Mouse (Mus musculus) R1 (cell line): Measurements from ENCODE around the gene Slc17a7.

Source experiments
- DNase-seq: peaks from one replicate; pipeline ENCODE4 v3.0.0-alpha.2; 2018; ENCODE audit warnings: low read depth, low spot score

The Slc17a7 gene

DNA sequence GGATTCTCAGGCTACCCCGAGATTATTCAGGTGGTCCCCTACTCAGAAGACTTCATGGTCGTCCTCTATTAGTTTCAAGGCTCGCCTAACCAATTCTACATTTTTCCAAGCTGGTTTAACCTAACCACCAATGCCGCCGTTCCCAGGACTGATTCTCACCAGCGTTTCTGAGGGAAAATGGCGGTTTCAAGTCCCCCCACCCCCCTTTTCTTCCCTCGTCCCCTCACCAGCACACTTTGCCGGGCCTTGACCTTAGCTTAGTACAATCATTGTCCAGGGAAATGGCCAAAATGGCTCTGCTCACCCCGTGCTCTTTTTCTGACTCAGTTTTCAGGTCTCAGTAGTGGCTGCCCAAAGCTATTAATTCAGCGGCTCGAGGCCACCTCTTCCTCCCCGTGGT is 11.6 kb downstream of the Slc17a7 start:
- no peak for DNase-seq

DNA sequence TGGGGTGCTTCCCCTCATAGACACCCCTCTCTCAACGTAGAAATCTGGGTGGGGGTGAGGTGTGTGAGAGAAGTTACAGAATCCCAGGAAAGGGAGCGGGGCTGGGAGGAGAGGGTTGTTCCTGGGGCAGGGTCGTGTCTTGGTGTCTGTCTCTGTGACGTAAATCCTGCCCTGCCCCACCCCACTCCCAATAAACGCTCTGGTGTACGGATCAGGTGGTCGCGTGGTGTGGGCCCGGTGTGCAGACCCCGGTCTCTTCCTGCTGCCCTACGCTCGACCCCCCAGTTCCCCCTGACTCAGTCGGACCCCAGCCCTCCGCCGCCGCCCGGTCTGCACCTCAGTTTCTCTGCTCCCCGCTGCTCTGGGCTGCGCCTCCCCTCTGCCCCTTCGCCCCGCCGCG is 12.2 kb downstream of the Slc17a7 start:
- no peak for DNase-seq

GRCm38 (mm10) chr7:45176356-45176755 is 12.6 kb downstream of the Slc17a7 start:
- no peak for DNase-seq

- no peak for DNase-seq
Measured at GRCm38 (mm10) chr7:45178550-45178949, 14.8 kb downstream of the Slc17a7 start.

- no peak for DNase-seq
Measured at GRCm38 (mm10) chr7:45179469-45179868, 15.7 kb downstream of the Slc17a7 start, which contains the start of gene Gfy. Gene Gfy, minus strand, starts transcription at chr7:45179569.

DNA sequence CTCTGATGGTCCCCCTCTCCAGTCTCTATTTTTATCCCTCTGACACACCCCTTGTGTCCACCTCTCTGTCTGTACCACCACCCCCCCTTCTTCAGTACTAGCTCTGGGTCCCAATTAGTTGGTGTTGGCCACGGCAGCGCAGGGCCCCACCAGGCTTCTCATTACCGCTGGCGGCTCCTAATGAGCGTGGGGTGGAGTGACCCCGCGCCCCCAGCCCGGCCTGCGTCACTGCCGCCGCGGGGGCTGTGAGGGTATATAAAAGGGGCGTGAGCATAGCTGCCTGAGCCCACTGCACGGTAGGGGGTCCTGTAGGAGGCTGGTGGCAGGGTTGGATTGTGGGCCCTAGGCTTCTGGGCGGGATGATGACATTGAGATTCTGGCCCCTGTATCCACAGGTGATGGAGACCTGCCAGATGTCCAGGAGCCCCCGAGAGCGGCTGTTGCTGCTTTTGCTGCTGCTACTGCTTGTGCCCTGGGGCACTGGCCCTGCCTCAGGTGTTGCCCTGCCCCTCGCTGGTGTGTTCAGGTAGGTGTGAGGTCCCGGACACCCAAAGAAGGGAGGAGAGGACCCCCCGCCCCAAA is 17.2 kb downstream of the Slc17a7 start, which contains the start of gene Pth2:
Gene Pth2 (plus strand): TSS at position 100 of the 582 bp plus-strand sequence.
- DNase-seq, result no peak

GRCm38 (mm10) chr7:45181540-45181939 is 17.8 kb downstream of the Slc17a7 start:
- peak; percentile 46 for DNase-seq

DNA sequence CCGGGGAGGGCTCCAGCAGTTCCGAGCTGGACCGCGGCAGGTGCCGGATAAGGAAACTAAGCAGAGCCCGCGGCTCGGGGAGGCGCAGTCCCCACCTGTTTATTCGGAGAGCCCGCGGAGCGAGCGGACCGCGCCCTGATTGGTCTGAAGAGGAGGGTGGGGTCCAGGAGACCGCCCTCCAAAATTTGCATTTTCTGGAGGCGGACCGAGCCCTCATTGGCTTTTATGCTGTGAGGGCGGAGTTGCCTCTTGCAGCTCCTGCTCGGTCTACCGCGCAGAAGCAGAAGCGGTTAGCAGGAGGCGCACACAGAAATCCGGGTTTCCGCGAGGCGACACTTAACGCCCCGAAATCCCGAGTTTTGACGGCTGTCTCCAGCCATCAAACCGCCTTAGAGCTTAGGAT is 18.5 kb downstream of the Slc17a7 start:
- DNase-seq, result peak; percentile 97

GRCm38 (mm10) chr7:45182606-45183005 is 18.9 kb downstream of the Slc17a7 start:
- DNase-seq, result no peak

DNA sequence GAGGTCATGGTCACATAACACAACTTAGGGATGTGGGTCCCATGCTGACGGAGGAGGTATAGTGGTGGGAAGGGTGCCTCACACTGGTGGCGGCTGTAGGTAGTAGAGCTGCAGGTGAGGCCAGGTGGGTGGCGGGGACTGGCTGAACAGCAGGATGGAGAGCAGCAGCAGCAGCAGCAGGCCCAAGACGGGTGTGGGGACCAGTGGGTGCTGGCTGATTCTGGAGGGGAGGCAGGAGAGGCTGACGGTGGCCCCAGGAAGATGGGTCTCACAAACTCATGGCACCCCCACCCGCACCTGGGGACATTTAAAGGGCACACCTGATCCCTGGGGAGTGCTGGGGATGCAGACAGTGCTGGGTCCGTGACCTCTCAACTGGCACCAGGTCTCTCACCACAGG is 19.9 kb downstream of the Slc17a7 start:
- no peak for DNase-seq

DNA sequence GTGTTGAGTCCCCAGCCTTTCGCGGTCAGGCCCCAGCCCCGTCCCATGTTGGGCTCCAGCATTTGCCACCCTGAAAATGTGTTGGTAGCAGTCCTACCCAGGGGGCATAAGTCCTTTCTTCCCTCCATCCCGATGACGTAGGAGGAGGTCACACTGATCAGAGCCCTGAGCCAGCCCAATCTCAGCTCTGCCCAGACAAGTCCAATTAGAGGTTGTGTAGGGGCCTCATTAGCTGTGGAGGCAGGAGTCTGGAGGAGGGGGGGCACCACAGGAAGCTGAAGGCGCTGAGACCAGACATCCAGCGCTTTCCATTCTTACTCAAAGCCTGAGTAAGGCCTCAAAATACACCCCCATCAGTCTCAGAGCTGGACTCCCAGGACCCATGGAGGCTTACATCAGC is 22.2 kb downstream of the Slc17a7 start:
- DNase-seq, result no peak

- DNase-seq, result no peak
Measured at GRCm38 (mm10) chr7:45189600-45189999, 25.9 kb downstream of the Slc17a7 start.

GRCm38 (mm10) chr7:45190186-45190585 is 26.4 kb downstream of the Slc17a7 start:
- no peak for DNase-seq

DNA sequence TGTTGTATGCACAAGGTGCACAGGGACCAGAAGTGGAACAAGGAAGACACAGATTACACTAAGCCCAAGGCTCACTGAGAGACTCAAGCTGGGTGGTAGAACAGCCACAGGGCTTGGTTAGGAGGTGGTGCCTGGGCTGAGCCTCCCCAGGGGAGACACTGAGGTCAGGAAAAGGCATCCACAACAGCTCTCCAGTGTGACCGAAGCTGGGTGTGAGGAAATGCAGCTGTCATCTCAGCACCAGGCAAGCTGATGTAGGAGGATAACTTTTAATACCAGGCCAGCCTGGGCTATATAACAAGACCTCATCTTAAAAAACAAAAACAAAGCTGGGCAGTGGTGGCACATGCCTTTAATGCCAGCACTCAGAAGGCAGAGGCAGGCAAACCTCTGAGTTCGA is 27.4 kb downstream of the Slc17a7 start:
- DNase-seq, result no peak

- DNase-seq, result no peak
Measured at GRCm38 (mm10) chr7:45191803-45192363, 28.1 kb downstream of the Slc17a7 start.

GRCm38 (mm10) chr7:45192585-45193310 is 29.0 kb downstream of the Slc17a7 start:
- DNase-seq, result no peak

GRCm38 (mm10) chr7:45193406-45193805 is 29.7 kb downstream of the Slc17a7 start:
- no peak for DNase-seq

DNA sequence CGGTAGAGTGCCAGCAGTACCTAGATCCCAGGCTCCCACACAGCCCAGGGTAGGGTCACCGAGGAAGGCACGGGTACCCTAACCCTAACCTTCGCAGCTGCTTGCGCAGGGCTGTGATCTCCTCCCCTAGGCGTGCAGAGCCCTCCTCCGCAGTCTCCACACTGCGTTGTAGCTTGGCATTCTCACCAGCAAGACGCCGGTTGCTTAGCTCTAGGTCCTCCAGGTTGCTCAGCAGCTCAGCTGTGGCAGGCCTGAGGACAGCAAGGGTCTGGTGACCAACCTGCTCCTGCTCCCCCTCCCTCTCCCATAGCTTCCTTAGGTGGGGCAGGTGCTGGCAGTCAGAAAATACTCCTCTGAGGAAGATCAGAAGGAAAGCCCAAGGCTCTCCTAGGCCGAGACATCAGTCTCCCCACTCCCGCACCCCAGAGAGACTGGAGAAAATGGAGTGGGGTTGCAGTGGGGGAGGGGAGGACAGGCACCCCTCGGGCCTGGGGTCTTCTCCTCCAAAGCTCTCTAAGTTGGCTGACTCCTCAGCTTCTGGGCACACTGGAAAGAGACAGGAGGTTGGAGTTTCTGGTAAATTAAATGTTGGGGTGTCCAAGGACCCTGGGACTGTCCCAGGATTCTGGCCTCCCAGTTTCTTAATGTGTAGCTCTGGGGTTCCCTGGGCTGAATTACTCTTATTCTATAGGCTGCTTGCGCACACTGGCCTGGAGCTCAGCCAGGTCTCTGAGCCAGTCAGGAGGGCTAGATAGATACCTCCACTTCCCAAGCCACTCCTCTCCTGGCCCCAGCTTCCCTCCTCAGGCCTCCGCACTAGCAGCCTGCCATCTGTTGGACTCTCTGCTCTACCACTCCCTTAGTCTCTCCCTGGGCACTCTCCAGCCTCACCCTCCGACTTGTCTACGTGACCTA is 30.4 kb downstream of the Slc17a7 start:
- no peak for DNase-seq

DNA sequence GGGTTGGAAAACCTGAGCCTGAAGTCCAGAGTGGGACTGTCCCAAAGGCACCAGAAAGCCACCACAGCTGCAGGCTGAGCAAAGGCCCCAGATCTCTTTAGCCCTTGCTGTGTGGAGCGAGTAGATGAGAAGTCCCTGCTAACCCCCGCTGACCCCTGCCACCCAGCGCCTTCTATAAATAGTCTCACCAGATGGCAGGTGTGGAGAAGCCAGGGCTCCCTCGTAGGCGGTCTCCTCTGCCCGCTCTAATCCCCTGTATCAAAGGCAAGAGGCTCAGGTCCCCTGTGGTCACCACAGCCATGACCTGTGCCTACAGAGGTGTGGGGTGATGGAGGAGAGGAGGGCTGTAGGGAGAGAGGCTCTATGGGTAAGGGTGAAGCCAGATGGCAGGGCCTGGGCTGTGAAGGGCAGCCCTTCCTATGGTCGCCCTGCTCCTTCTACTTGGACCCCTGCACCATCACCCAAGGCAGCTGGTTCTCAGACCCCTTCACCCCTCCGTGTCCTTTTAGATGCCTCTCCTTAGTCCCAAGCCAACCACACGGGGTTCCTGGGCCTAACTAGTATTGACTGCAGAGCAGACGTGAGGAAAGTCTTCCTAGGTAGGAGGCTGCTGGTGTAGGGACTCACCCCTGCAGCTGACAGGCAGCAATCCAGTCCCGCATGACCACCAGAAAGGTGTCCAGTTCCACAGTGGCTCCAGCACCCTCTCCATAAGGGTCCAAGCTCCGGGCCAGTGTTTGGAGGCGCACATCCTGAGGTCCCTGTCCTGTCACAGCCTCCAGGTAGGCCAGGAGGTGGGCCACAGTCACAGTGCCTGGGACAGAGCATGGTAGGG is 31.8 kb downstream of the Slc17a7 start:
- no peak for DNase-seq

DNA sequence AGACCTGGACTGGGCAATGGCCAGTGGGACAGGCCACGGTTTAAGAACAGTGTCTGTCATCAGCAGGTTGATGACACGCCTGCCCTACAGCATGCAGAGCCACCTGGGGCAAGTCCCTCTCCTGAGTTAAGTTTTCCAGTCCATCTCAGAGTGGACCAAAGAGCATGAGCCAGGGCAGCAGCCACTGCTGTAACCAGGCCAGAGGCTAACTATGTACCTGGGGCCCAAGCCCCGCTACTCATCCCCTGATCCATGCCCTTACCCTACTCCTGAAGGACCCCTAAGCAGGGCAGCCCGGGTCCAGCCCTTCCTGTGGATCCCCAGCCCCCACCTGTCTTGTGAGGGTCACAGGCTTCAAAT is 32.4 kb downstream of the Slc17a7 start:
- no peak for DNase-seq

DNA sequence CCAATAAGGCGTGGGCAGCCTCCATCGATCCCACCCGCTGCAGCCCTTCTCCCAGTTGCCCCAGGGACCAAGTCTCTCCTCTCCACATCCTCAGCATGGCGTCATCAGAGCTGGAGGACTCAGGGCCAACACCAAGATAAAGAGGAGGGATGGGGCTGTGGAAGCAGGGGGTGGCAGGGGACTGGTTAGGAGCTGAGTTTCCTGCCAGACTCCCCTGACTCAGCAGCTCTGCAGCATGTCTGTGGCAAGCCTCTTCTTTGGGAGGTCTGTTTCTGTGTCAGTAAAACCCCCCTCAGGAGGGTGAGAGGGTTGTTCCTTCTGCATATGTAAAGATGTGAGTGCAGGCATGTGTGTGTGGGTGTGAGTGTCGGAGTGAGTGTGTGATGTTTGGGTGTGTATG is 33.2 kb downstream of the Slc17a7 start:
- no peak for DNase-seq
